Mouse (Mus musculus) frontal cortex, adult 2 months (tissue): Measurements from ENCODE around the gene Llcfc1. TPM values are rescaled to one million over a fixed set of nuclear protein-coding genes. Genes with fewer than 3 reads are reported as not detected.

Experiments used
- DNase-seq, 2 experiments: peaks; one replicate each; pipeline ENCODE4 v3.0.0; 2022; ENCODE audit warnings: low spot score in 1 of 2; ENCODE audit errors: extremely low spot score in 1 of 2
- polyA plus RNA-seq: library from polyadenylated mRNA; depleted of rRNA; stranded (reverse); fragments of >200 nt; gene quantifications from 2 replicates; pipeline ENCODE4 v1.2.3, GENCODE M21; 2012; rRNA removed

The Llcfc1 gene
- polyA plus RNA-seq, 1 experiment: not detected

GRCm38 (mm10) chr6:41701245-41701644 is 17.0 kb downstream of the Llcfc1 start:
- DNase-seq: no peak

GRCm38 (mm10) chr6:41702928-41703327 is 18.7 kb downstream of the Llcfc1 start:
- DNase-seq: no peak

GRCm38 (mm10) chr6:41704123-41704522 is 19.9 kb downstream of the Llcfc1 start, which contains the start of gene Kel:
Gene Kel (minus strand): TSS chr6:41704339.
- DNase-seq: no peak

GRCm38 (mm10) chr6:41706275-41706674 is 22.0 kb downstream of the Llcfc1 start:
- no peak for DNase-seq

GRCm38 (mm10) chr6:41710281-41710680 is 26.1 kb downstream of the Llcfc1 start:
- DNase-seq: no peak

- no peak for DNase-seq
These were observed 37.2 kb downstream of the Llcfc1 start for GRCm38 (mm10) chr6:41721430-41721829.

GRCm38 (mm10) chr6:41727989-41728609 is 43.9 kb downstream of the Llcfc1 start:
- DNase-seq: no peak

- DNase-seq: peak in 1 of 2 experiments; percentile 32
These were observed 50.7 kb downstream of the Llcfc1 start for GRCm38 (mm10) chr6:41734719-41735470.

Other genes starting within 250 kb of the Llcfc1 start
- gene Gm10334, start 238.3 kb upstream of the Llcfc1 start, polyA plus RNA-seq: 1.8 and 2.3 TPM in 2 replicates
- not detected in 2 replicates for gene Prss1, start 225.5 kb upstream of the Llcfc1 start, polyA plus RNA-seq
- gene Prss2, start 162.6 kb upstream of the Llcfc1 start, polyA plus RNA-seq: 0.16 TPM in 1 of 2 replicates, not detected in the other
- gene Ephb6, start 78.9 kb upstream of the Llcfc1 start, polyA plus RNA-seq: 76.3 and 108 TPM in 2 replicates
- gene Trpv6, start 48.0 kb upstream of the Llcfc1 start, polyA plus RNA-seq: 0.72 and 0.74 TPM in 2 replicates
- gene Trpv5, start 3.7 kb upstream of the Llcfc1 start, polyA plus RNA-seq: not detected in 2 replicates
- 0.08 and 0.13 TPM in 2 replicates for gene Kel, start 19.9 kb downstream of the Llcfc1 start, polyA plus RNA-seq
- not detected in 2 replicates for gene Olfr459, start 90.7 kb downstream of the Llcfc1 start, polyA plus RNA-seq
- gene Pip, start 163.1 kb downstream of the Llcfc1 start, polyA plus RNA-seq: not detected in 2 replicates
- not detected in 2 replicates for gene Sval2, start 168.6 kb downstream of the Llcfc1 start, polyA plus RNA-seq